In the genomic region with DNA sequence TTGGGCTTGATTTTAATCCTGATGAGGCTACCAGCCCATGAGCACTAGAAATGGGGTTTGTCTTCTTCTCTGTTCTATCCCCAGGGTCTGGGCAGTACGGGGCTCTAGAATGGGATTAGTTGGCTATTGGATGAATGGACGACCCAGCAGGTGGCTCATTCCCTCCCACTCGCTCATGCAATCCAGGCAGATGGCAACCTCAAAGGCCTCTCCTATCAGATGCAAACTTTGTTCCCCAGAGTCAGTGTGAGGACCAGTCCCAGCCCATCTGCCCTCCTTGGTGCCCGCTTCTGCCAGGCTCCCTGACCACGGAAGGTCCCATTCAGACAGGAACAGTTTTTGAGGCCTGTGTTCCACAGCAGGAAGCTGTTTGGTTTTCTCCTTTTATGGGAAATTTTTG, we compare ENCODE assay signal across 17 mouse cellular contexts.
A peak's percentile ranks its signal among the peaks of the same experiment; 100 is the strongest.
DNase-seq lines count a peak whose midpoint lies in the region; ATAC-seq and TF ChIP-seq lines count a peak whose summit lies in the region.
"Had no signal": no experiment of that assay in that cellular context is flagged by ENCODE, and none has a peak within 500 bp of the region (broad histone marks: within the 10 kb centered on the region; RNA-seq: fewer than 3 reads in every experiment).

No protein-coding gene starts in this region.

- TF ChIP-seq CTCF in hindbrain, postnatal 0 days (IDR thresholded peaks at IDR 0.05; ENCODE audit: low read depth), result no peak
- TF ChIP-seq CTCF in olfactory bulb, adult 2 months (IDR thresholded peaks at IDR 0.05; ENCODE audit: insufficient read depth, low read depth, low read length), result no peak

- no peaks in the 10 kb centered on the region for H3K9me3 ChIP-seq in forebrain, embryonic 14.5 days (replicated peaks; ENCODE audit: control insufficient read depth, low read length)
- no peaks in the 10 kb centered on the region for H3K9me3 ChIP-seq in hindbrain, postnatal 0 days (ENCODE audit: low read length)
- H3K9me3 ChIP-seq: heart, embryonic 13.5 days; limb, embryonic 12.5 days had no signal

- no peak overlapping the region for H3K4me2 ChIP-seq in forebrain, embryonic 14.5 days (ENCODE audit: low read length)
- no peak overlapping the region for H3K4me2 ChIP-seq in hindbrain, postnatal 0 days (ENCODE audit: low read depth, low read length)
- H3K4me2 ChIP-seq: heart, embryonic 13.5 days; limb, embryonic 12.5 days had no signal

- intact Hi-C loops in left cerebral cortex, postnatal 4 days (cut with DNase I), result no loop called here
- intact Hi-C loops in left cerebral cortex, postnatal 25 days (cut with DNase I), result no loop called here

- ATAC-seq in forebrain, embryonic 14.5 days, result peak; percentile 32
- ATAC-seq in hindbrain, postnatal 0 days, result no peak; the same call in 1 of the 2 replicates

- H3K36me3 ChIP-seq in forebrain, embryonic 14.5 days (ENCODE audit: control insufficient read depth, insufficient read depth, low read length), result no peaks in the 10 kb centered on the region
- H3K36me3 ChIP-seq in hindbrain, postnatal 0 days (ENCODE audit: insufficient read depth, low read length), result no peaks in the 10 kb centered on the region
- H3K36me3 ChIP-seq: heart, embryonic 13.5 days; limb, embryonic 12.5 days had no signal

- no peak overlapping the region for H3K4me3 ChIP-seq in forebrain, embryonic 14.5 days (ENCODE audit: low read depth, low read length)
- H3K4me3 ChIP-seq in hindbrain, postnatal 0 days (ENCODE audit: low read length), result no peak overlapping the region
- H3K4me3 ChIP-seq in olfactory bulb, adult 2 months (ENCODE audit: insufficient read depth, low read depth, low read length), result no peak overlapping the region
- H3K4me3 ChIP-seq: heart, embryonic 13.5 days; limb, embryonic 12.5 days had no signal

- TF ChIP-seq POLR2A in olfactory bulb, adult 2 months (IDR thresholded peaks at IDR 0.05; ENCODE audit: insufficient read depth, low read depth, low read length), result no peak

- peaks cover 26% of the 10 kb centered on the region for H3K4me1 ChIP-seq in forebrain, embryonic 14.5 days (ENCODE audit: control insufficient read depth, insufficient read depth, low read length)
- H3K4me1 ChIP-seq in hindbrain, postnatal 0 days (ENCODE audit: insufficient read depth, low read length), result peaks cover 21% of the 10 kb centered on the region
- peaks cover 53% of the 10 kb centered on the region for H3K4me1 ChIP-seq in olfactory bulb, adult 2 months (ENCODE audit: control insufficient read depth, insufficient read depth, low read length)

- WGBS in forebrain, embryonic 14.5 days, result 20% methylated on average over 5 of the region's 5 CpGs
- 26% methylated on average over 5 of the region's 5 CpGs for WGBS in hindbrain, postnatal 0 days
- 47% methylated on average over 5 of the region's 5 CpGs for WGBS in olfactory bulb, adult 2 months

- peak overlapping the region; percentile 88 for H3K27ac ChIP-seq in forebrain, embryonic 14.5 days (ENCODE audit: low read depth, low read length)
- peak overlapping the region; percentile 51 for H3K27ac ChIP-seq in hindbrain, postnatal 0 days
- peak overlapping the region; percentile 86 for H3K27ac ChIP-seq in olfactory bulb, adult 2 months (ENCODE audit: insufficient read depth, low read depth, low read length)
- H3K27ac ChIP-seq: heart, embryonic 13.5 days; limb, embryonic 12.5 days; liver, embryonic 14.5 days had no signal

- no peaks in the 10 kb centered on the region for H3K27me3 ChIP-seq in forebrain, embryonic 14.5 days (replicated peaks; ENCODE audit: control insufficient read depth, insufficient read depth, low read length)
- no peaks in the 10 kb centered on the region for H3K27me3 ChIP-seq in hindbrain, postnatal 0 days (ENCODE audit: insufficient read depth, low read length)

- H3K9ac ChIP-seq in forebrain, embryonic 14.5 days (ENCODE audit: low read length), result no peak overlapping the region
- H3K9ac ChIP-seq in hindbrain, postnatal 0 days (replicated peaks; ENCODE audit: low read length), result no peak overlapping the region
- H3K9ac ChIP-seq: heart, embryonic 13.5 days; limb, embryonic 12.5 days; liver, embryonic 14.5 days had no signal

- peak; percentile 49 for DNase-seq in left cerebral cortex, postnatal 4 days
- no peak for DNase-seq in left cerebral cortex, postnatal 25 days (ENCODE audit: low spot score in 2 of 2)
- DNase-seq in forebrain, embryonic 14.5 days (ENCODE audit: low spot score), result peak; percentile 46
- peak; percentile 39 for DNase-seq in hindbrain, postnatal 0 days (ENCODE audit: low spot score)
- no peak for DNase-seq in spleen, adult 18-20 months
- no peak for DNase-seq in cerebellum, adult 11 months
- DNase-seq: adrenal gland, adult 8-10 months; embryo, embryonic 11 days; heart, postnatal 4 days; kidney, adult 18-20 months; kidney, postnatal 36 days; lung, postnatal 14 days; thymus, postnatal 25 days had no signal

Comparison
In these comparisons a context has a peak if more than half of its experiments do, and no peak if none do; other contexts are left out.
1. DNase-seq: peak in left cerebral cortex, postnatal 4 days (single experiment), forebrain, embryonic 14.5 days (single experiment) and hindbrain, postnatal 0 days (single experiment); none in left cerebral cortex, postnatal 25 days (0 of 2), spleen, adult 18-20 months (0 of 2) and cerebellum, adult 11 months (single experiment).
2. Peak in every context shown above with its lines, with median percentiles within 50 percentile points of each other: H3K27ac ChIP-seq.